Mouse (Mus musculus): Measurements from ENCODE around the gene Hoxd9. TPM values are rescaled to one million over a fixed set of nuclear protein-coding genes. Genes with fewer than 3 reads are reported as not detected.
A peak's percentile ranks its signal among the peaks of the same experiment; 100 is the strongest.

The Hoxd9 gene
- polyA plus RNA-seq, 1 experiment from 2014 or later = not detected

DNA sequence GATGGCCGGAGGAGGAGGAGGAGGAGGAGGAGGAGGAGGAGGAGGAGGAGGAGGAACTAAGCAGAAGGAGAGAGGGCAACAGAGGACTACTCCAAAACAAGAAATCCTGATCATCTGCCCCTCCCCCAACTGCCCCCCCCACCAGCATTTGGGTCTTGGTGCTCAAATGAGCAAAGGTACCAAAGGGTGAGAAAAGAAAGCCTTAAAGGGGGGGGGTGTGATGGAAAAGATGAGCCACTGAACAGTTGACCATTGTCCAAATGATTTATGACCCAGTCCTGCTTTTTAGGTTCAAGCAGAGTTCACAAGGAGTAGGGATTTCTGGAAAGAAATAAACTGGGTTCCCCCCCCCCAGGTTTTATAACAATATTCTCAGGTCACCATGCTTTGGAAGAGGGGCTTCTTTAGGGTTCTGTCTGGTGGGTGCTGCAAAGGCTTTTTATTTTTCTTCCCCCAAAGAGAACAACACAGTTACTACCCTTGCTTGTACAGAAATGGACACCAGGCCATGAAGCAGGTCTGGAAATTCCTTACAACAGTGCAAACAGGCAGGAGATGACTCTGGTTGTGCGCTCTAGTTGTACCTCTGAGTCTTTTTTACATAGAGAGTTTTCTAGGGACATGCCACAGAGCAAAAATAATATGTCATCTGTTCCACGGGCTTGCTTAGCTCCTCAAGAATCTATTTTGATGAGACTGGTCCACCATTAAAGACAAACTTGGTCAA, 43.9 kb downstream of the Hoxd9 start:
- WGBS = 26% methylated on average over 2 of the region's 3 CpGs
- peaks cover 5% of the 10 kb centered on the region for H3K4me1 ChIP-seq
- H3K27ac ChIP-seq = no peak overlapping the region
- peaks cover 100% of the 10 kb centered on the region for H3K27me3 ChIP-seq (ENCODE audit: poor library complexity, severe bottlenecking)
- H3K36me3 ChIP-seq (replicated peaks) = no peaks in the 10 kb centered on the region
- no peaks in the 10 kb centered on the region for H3K9me3 ChIP-seq
- H3K4me3 ChIP-seq = no peak overlapping the region
- DNase-seq (ENCODE audit: extremely low spot score, low spot score) = peak; percentile 20

GRCm38 (mm10) chr2:74741979-74742277, 44.4 kb downstream of the Hoxd9 start:
- peaks cover 10% of the 10 kb centered on the region for H3K4me1 ChIP-seq
- no peak for DNase-seq (ENCODE audit: extremely low spot score, low spot score)
- H3K9me3 ChIP-seq = no peaks in the 10 kb centered on the region
- no peak overlapping the region for H3K4me3 ChIP-seq
- H3K27ac ChIP-seq = no peak overlapping the region
- H3K27me3 ChIP-seq (ENCODE audit: poor library complexity, severe bottlenecking) = peaks cover 100% of the 10 kb centered on the region
- no peaks in the 10 kb centered on the region for H3K36me3 ChIP-seq (replicated peaks)

GRCm38 (mm10) chr2:74745540-74746297, 48.2 kb downstream of the Hoxd9 start:
- H3K27me3 ChIP-seq (ENCODE audit: poor library complexity, severe bottlenecking) = peaks cover 100% of the 10 kb centered on the region
- no peaks in the 10 kb centered on the region for H3K9me3 ChIP-seq
- H3K36me3 ChIP-seq (replicated peaks) = no peaks in the 10 kb centered on the region
- no peak overlapping the region for H3K4me3 ChIP-seq
- DNase-seq (ENCODE audit: extremely low spot score, low spot score) = peak; percentile 29
- 5% methylated on average over 6 of the region's 6 CpGs for WGBS
- no peak overlapping the region for H3K27ac ChIP-seq
- H3K4me1 ChIP-seq = peaks cover 24% of the 10 kb centered on the region

- DNase-seq (ENCODE audit: extremely low spot score, low spot score) = peak; percentile 46
- H3K4me1 ChIP-seq = peaks cover 24% of the 10 kb centered on the region
- no peak overlapping the region for H3K27ac ChIP-seq
- H3K4me3 ChIP-seq = no peak overlapping the region; the same call in 1 of the 2 replicates
- peaks cover 100% of the 10 kb centered on the region for H3K27me3 ChIP-seq (ENCODE audit: poor library complexity, severe bottlenecking)
- H3K9me3 ChIP-seq = no peaks in the 10 kb centered on the region
- H3K36me3 ChIP-seq (replicated peaks) = no peaks in the 10 kb centered on the region
- WGBS = under 1% methylated on average over 58 of the region's 58 CpGs
These were observed 48.9 kb downstream of the Hoxd9 start for GRCm38 (mm10) chr2:74746298-74746921.

DNA sequence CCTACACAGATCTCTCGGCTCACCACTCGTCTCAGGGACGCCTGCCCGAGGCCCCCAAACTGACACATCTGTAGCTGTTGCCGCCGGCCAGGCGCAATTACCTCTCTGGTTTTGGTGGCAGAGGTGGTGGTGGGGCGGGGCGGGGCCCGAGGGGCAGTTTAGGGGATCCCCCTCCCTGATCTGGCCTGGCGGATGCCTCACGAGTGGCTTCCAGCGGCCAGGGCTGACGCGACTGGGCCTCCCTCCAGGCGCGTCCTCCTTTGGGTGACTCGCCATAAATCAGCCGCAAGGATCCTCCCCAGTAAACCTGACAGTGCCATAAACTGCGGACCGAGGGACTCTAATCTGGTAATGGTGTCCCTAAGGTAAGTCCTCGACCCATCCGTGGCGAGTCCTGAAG, 49.5 kb downstream of the Hoxd9 start:
- Histone ChIP-seq H3K4me1 (peaks cover 24% of the 10 kb centered on the region), H3K36me3 (replicated peaks) (no peaks in the 10 kb centered on the region), H3K27ac (no peak overlapping the region), H3K9me3 (no peaks in the 10 kb centered on the region), H3K4me3 (no peak overlapping the region), H3K27me3 (ENCODE audit: poor library complexity, severe bottlenecking) (peaks cover 100% of the 10 kb centered on the region)
- WGBS = under 1% methylated on average over 24 of the region's 24 CpGs
- no peak for DNase-seq (ENCODE audit: extremely low spot score, low spot score)

GRCm38 (mm10) chr2:74747661-74748141, 50.2 kb downstream of the Hoxd9 start:
- no peak overlapping the region for H3K27ac ChIP-seq
- no peak overlapping the region for H3K4me3 ChIP-seq
- H3K9me3 ChIP-seq = no peaks in the 10 kb centered on the region
- DNase-seq (ENCODE audit: extremely low spot score, low spot score) = peak; percentile 28
- no peaks in the 10 kb centered on the region for H3K36me3 ChIP-seq (replicated peaks)
- H3K4me1 ChIP-seq = peaks cover 28% of the 10 kb centered on the region
- WGBS = 3% methylated on average over 11 of the region's 11 CpGs
- H3K27me3 ChIP-seq (ENCODE audit: poor library complexity, severe bottlenecking) = peaks cover 100% of the 10 kb centered on the region

- H3K36me3 ChIP-seq (replicated peaks) = no peaks in the 10 kb centered on the region
- H3K27ac ChIP-seq = no peak overlapping the region
- peak; percentile 18 for DNase-seq (ENCODE audit: extremely low spot score, low spot score)
- peaks cover 100% of the 10 kb centered on the region for H3K27me3 ChIP-seq (ENCODE audit: poor library complexity, severe bottlenecking)
- H3K4me3 ChIP-seq = no peak overlapping the region
- H3K4me1 ChIP-seq = peaks cover 35% of the 10 kb centered on the region
- no peaks in the 10 kb centered on the region for H3K9me3 ChIP-seq
- 2% methylated on average over 9 of the region's 9 CpGs for WGBS
These were observed 51.0 kb downstream of the Hoxd9 start for GRCm38 (mm10) chr2:74748436-74748995.

GRCm38 (mm10) chr2:74749337-74750121, 52.0 kb downstream of the Hoxd9 start:
- Histone ChIP-seq H3K36me3 (replicated peaks) (no peaks in the 10 kb centered on the region), H3K4me3 (peak overlapping the region; percentile 44), H3K4me1 (peaks cover 35% of the 10 kb centered on the region), H3K27ac (peak overlapping the region; percentile 30; the same call in 1 of the 2 replicates), H3K9me3 (no peaks in the 10 kb centered on the region), H3K27me3 (ENCODE audit: poor library complexity, severe bottlenecking) (peaks cover 100% of the 10 kb centered on the region)
- DNase-seq (ENCODE audit: extremely low spot score, low spot score) = peak; percentile 77
- WGBS = under 1% methylated on average over 47 of the region's 47 CpGs

MicroRNAs within 50 kb of the gene (microRNA counts, 519-probe panel; counts per million panel counts)
- 341 counts per million, percentile 65 among the panel's probes with 10 or more counts for microRNA mmu-miR-10b

Small RNA genes within 50 kb of the gene (microRNA-seq; reads per million reads assigned to microRNA genes)
- gene Gm44463 (not detected), gene Mir10b (103 reads per million, percentile 48 among the genes with 10 or more reads in this experiment)

Other genes starting within 250 kb of the Hoxd9 start
- 38.1 and 40.1 TPM in 2 replicates for gene Lnpk, start 118.3 kb upstream of the Hoxd9 start, polyA plus RNA-seq (2016; fragmentation: Nextera tagmentation; extraction: Ambion mirVana)
- gene Evx2, start 38.2 kb upstream of the Hoxd9 start, polyA plus RNA-seq (2016; fragmentation: Nextera tagmentation; extraction: Ambion mirVana) = not detected in 2 replicates
- not detected in 2 replicates for gene Hoxd13, start 29.4 kb upstream of the Hoxd9 start, polyA plus RNA-seq (2016; fragmentation: Nextera tagmentation; extraction: Ambion mirVana)
- gene Hoxd12, start 22.7 kb upstream of the Hoxd9 start, polyA plus RNA-seq (2016; fragmentation: Nextera tagmentation; extraction: Ambion mirVana) = not detected in 2 replicates
- not detected in 2 replicates for gene Hoxd11, start 18.2 kb upstream of the Hoxd9 start, polyA plus RNA-seq (2016; fragmentation: Nextera tagmentation; extraction: Ambion mirVana)
- gene Hoxd10, start 5.8 kb upstream of the Hoxd9 start, polyA plus RNA-seq (2016; fragmentation: Nextera tagmentation; extraction: Ambion mirVana) = not detected in 2 replicates
- not detected in 2 replicates for gene Hoxd8, start 6.9 kb downstream of the Hoxd9 start, polyA plus RNA-seq (2016; fragmentation: Nextera tagmentation; extraction: Ambion mirVana)
- gene Hoxd3, start 14.2 kb downstream of the Hoxd9 start, polyA plus RNA-seq (2016; fragmentation: Nextera tagmentation; extraction: Ambion mirVana) = 0.10 TPM in 1 of 2 replicates, not detected in the other
- gene Hoxd4, start 14.2 kb downstream of the Hoxd9 start, polyA plus RNA-seq (2016; fragmentation: Nextera tagmentation; extraction: Ambion mirVana) = not detected in 2 replicates
- gene Gm28230, start 29.0 kb downstream of the Hoxd9 start, polyA plus RNA-seq (2016; fragmentation: Nextera tagmentation; extraction: Ambion mirVana) = not detected in 2 replicates
- not detected in 2 replicates for gene Hoxd1, start 65.3 kb downstream of the Hoxd9 start, polyA plus RNA-seq (2016; fragmentation: Nextera tagmentation; extraction: Ambion mirVana)
- gene Mtx2, start 128.1 kb downstream of the Hoxd9 start, polyA plus RNA-seq (2016; fragmentation: Nextera tagmentation; extraction: Ambion mirVana) = 113 and 114 TPM in 2 replicates